Comparison of ENCODE assay signal across 11 mouse cellular contexts in genomic region chr10:17478761-17479632, GRCm38 (mm10).
A peak's percentile ranks its signal among the peaks of the same experiment; 100 is the strongest.
DNase-seq lines count a peak whose midpoint lies in the region; ATAC-seq and TF ChIP-seq lines count a peak whose summit lies in the region.
"Had no signal": no experiment of that assay in that cellular context is flagged by ENCODE, and none has a peak within 500 bp of the region (broad histone marks: within the 10 kb centered on the region; RNA-seq: fewer than 3 reads in every experiment).

No protein-coding gene starts in this region.

- no peak for TF ChIP-seq POLR2A in brain, embryonic 14.5 days (IDR thresholded peaks at IDR 0.05; ENCODE audit: borderline replicate concordance, extremely low read depth, insufficient read depth, insufficient read length, poor library complexity, severe bottlenecking)

- H3K27ac ChIP-seq in embryonic facial prominence, embryonic 12.5 days = 0 out of 2 replicates have a peak overlapping the region, but pooled peaks have one; percentile 17
- H3K27ac ChIP-seq in intestine, embryonic 15.5 days = no peak overlapping the region
- H3K27ac ChIP-seq in midbrain, embryonic 12.5 days (replicated peaks) = peak overlapping the region; percentile 78

- intact Hi-C loops in heart, postnatal 25 days (cut with DNase I) = loop anchor here (5.0 kb wide), 1 partner anchor 243 kb away; the partner anchor contains the start of gene Cited2

- DNase-seq in brain, embryonic 14.5 days (ENCODE audit: low read depth) = peak; percentile 93
- DNase-seq in thymus, adult 18-20 months = no peak
- DNase-seq in frontal cortex, postnatal 36 days (ENCODE audit: low spot score in 2 of 2) = no peak
- DNase-seq in kidney, postnatal 25 days = no peak
- DNase-seq in heart, postnatal 25 days (ENCODE audit: low spot score) = no peak
- DNase-seq: kidney, postnatal 36 days had no signal

- H3K9me3 ChIP-seq in embryonic facial prominence, embryonic 12.5 days = no peaks in the 10 kb centered on the region
- no peaks in the 10 kb centered on the region for H3K9me3 ChIP-seq in intestine, embryonic 15.5 days
- H3K9me3 ChIP-seq in midbrain, embryonic 12.5 days = no peaks in the 10 kb centered on the region

- WGBS in embryonic facial prominence, embryonic 12.5 days = 20% methylated on average over 8 of the region's 8 CpGs
- WGBS in intestine, embryonic 15.5 days = 41% methylated on average over 8 of the region's 8 CpGs
- 17% methylated on average over 8 of the region's 8 CpGs for WGBS in midbrain, embryonic 12.5 days

- TF ChIP-seq CTCF in brain, embryonic 14.5 days (IDR thresholded peaks at IDR 0.05; ENCODE audit: borderline replicate concordance, extremely low read depth, insufficient read depth, insufficient read length) = no peak

- H3K9ac ChIP-seq in embryonic facial prominence, embryonic 12.5 days = no peak overlapping the region
- no peak overlapping the region for H3K9ac ChIP-seq in intestine, embryonic 15.5 days
- H3K9ac ChIP-seq in midbrain, embryonic 12.5 days (replicated peaks) = 0 out of 2 replicates have a peak overlapping the region, but pooled peaks have one; percentile 28

- H3K4me3 ChIP-seq in embryonic facial prominence, embryonic 12.5 days = no peak overlapping the region
- no peak overlapping the region for H3K4me3 ChIP-seq in intestine, embryonic 15.5 days (replicated peaks)
- H3K4me3 ChIP-seq in midbrain, embryonic 12.5 days = no peak overlapping the region
- H3K4me3 ChIP-seq: erythroblast, embryonic 14.5 days; myocyte had no signal

- H3K36me3 ChIP-seq in embryonic facial prominence, embryonic 12.5 days = no peaks in the 10 kb centered on the region
- no peaks in the 10 kb centered on the region for H3K36me3 ChIP-seq in intestine, embryonic 15.5 days
- H3K36me3 ChIP-seq in midbrain, embryonic 12.5 days = no peaks in the 10 kb centered on the region

- no peaks in the 10 kb centered on the region for H3K27me3 ChIP-seq in embryonic facial prominence, embryonic 12.5 days
- H3K27me3 ChIP-seq in intestine, embryonic 15.5 days (replicated peaks) = no peaks in the 10 kb centered on the region
- H3K27me3 ChIP-seq in midbrain, embryonic 12.5 days = no peaks in the 10 kb centered on the region

- peak; percentile 69; the same call in 1 of the 2 replicates for ATAC-seq in embryonic facial prominence, embryonic 12.5 days (ENCODE audit: insufficient number of reproducible peaks, insufficient read depth, low FRiP score, low TSS enrichment)
- ATAC-seq in intestine, embryonic 15.5 days = peak; percentile 81
- ATAC-seq in midbrain, embryonic 12.5 days (ENCODE audit: low FRiP score, low read depth) = peak; percentile 96

- H3K4me2 ChIP-seq in embryonic facial prominence, embryonic 12.5 days (replicated peaks) = peak overlapping the region; percentile 23
- no peak overlapping the region for H3K4me2 ChIP-seq in intestine, embryonic 15.5 days (replicated peaks)
- H3K4me2 ChIP-seq in midbrain, embryonic 12.5 days (replicated peaks) = peak overlapping the region; percentile 41

- peaks cover 3% of the 10 kb centered on the region; the same call in 1 of the 2 replicates for H3K4me1 ChIP-seq in embryonic facial prominence, embryonic 12.5 days
- H3K4me1 ChIP-seq in intestine, embryonic 15.5 days (replicated peaks) = 0 out of 2 replicates have a peak, but pooled peaks cover 4% of the 10 kb centered on the region
- peaks cover 15% of the 10 kb centered on the region for H3K4me1 ChIP-seq in midbrain, embryonic 12.5 days
